Mouse (Mus musculus): Measurements from ENCODE around the gene Tmem91. TPM values are rescaled to one million over a fixed set of nuclear protein-coding genes. Genes with fewer than 3 reads are reported as not detected.

Tmem91 gene
- polyA plus RNA-seq, 1 experiment from 2014 or later = 1.1 TPM

- no peaks in the 10 kb centered on the region for H3K27me3 ChIP-seq (ENCODE audit: insufficient read depth, low read length)
- no peaks in the 10 kb centered on the region for H3K36me3 ChIP-seq (ENCODE audit: insufficient read depth, low read length)
- 0 out of 2 replicates have a peak, but pooled peaks cover 4% of the 10 kb centered on the region for H3K4me1 ChIP-seq (replicated peaks; ENCODE audit: insufficient read depth, low read length)
- no peak for DNase-seq (ENCODE audit: low spot score)
- ATAC-seq (replicated peaks; ENCODE audit: low FRiP score, low read depth) = no peak
- no peak for TF ChIP-seq CTCF (IDR thresholded peaks at IDR 0.05; ENCODE audit: low read depth)
- H3K9me3 ChIP-seq (replicated peaks; ENCODE audit: low read length) = no peaks in the 10 kb centered on the region
- no peak overlapping the region for H3K4me3 ChIP-seq (replicated peaks; ENCODE audit: low read depth, low read length)
- H3K27ac ChIP-seq = no peak overlapping the region
- 80% methylated on average over 11 of the region's 11 CpGs for WGBS
- H3K4me2 ChIP-seq (ENCODE audit: low read length) = no peak overlapping the region
- H3K9ac ChIP-seq (ENCODE audit: low read depth, low read length) = no peak overlapping the region
Measured at GRCm38 (mm10) chr7:25655601-25656428, 19.2 kb downstream of the Tmem91 start.

- DNase-seq (ENCODE audit: low spot score) = no peak
- no peak overlapping the region for H3K4me2 ChIP-seq (ENCODE audit: low read length)
- no peaks in the 10 kb centered on the region for H3K36me3 ChIP-seq (ENCODE audit: insufficient read depth, low read length)
- TF ChIP-seq CTCF (IDR thresholded peaks at IDR 0.05; ENCODE audit: low read depth) = no peak
- H3K27ac ChIP-seq = no peak overlapping the region
- H3K27me3 ChIP-seq (ENCODE audit: insufficient read depth, low read length) = no peaks in the 10 kb centered on the region
- H3K9me3 ChIP-seq (replicated peaks; ENCODE audit: low read length) = no peaks in the 10 kb centered on the region
- H3K4me3 ChIP-seq (replicated peaks; ENCODE audit: low read depth, low read length) = no peak overlapping the region
- no peak overlapping the region for H3K9ac ChIP-seq (ENCODE audit: low read depth, low read length)
- 83% methylated on average over 12 of the region's 12 CpGs for WGBS
- ATAC-seq (replicated peaks; ENCODE audit: low FRiP score, low read depth) = no peak
- 0 out of 2 replicates have a peak, but pooled peaks cover 2% of the 10 kb centered on the region for H3K4me1 ChIP-seq (replicated peaks; ENCODE audit: insufficient read depth, low read length)
Measured at GRCm38 (mm10) chr7:25652244-25652759, 22.7 kb downstream of the Tmem91 start.

- no peak for TF ChIP-seq CTCF (IDR thresholded peaks at IDR 0.05; ENCODE audit: low read depth)
- 79% methylated on average over 8 of the region's 8 CpGs for WGBS
- DNase-seq (ENCODE audit: low spot score) = no peak
- Histone ChIP-seq H3K4me1 (replicated peaks; ENCODE audit: insufficient read depth, low read length) (no peaks in the 10 kb centered on the region), H3K9me3 (replicated peaks; ENCODE audit: low read length) (no peaks in the 10 kb centered on the region), H3K4me3 (replicated peaks; ENCODE audit: low read depth, low read length) (no peak overlapping the region), H3K36me3 (ENCODE audit: insufficient read depth, low read length) (no peaks in the 10 kb centered on the region), H3K4me2 (ENCODE audit: low read length) (no peak overlapping the region), H3K27ac (no peak overlapping the region), H3K27me3 (ENCODE audit: insufficient read depth, low read length) (no peaks in the 10 kb centered on the region), H3K9ac (ENCODE audit: low read depth, low read length) (no peak overlapping the region)
- no peak for ATAC-seq (replicated peaks; ENCODE audit: low FRiP score, low read depth)
Measured at GRCm38 (mm10) chr7:25651281-25651680, 23.7 kb downstream of the Tmem91 start.

DNA sequence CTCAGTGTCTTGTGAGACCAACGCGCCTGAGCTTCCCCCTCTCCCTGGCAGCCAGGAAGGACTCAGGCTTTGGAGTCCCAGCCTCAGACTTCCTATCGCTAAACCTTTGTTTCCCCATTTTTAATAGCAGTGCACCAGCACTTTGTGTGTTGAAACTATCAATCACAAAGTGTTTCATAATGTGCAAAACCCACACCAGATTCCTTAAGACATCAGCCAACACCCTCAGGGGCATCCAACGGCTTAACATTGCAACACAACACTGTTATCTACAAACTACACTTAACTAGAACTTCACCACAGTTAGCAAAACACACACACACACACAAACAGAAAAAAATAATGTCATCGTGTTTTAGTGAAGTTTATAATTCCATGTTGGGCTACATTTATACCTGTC, 25.1 kb downstream of the Tmem91 start:
- no peaks in the 10 kb centered on the region for H3K36me3 ChIP-seq (ENCODE audit: insufficient read depth, low read length)
- 76% methylated on average over 5 of the region's 5 CpGs for WGBS
- no peak overlapping the region for H3K4me3 ChIP-seq (replicated peaks; ENCODE audit: low read depth, low read length)
- no peak overlapping the region for H3K4me2 ChIP-seq (ENCODE audit: low read length)
- no peak overlapping the region for H3K27ac ChIP-seq
- no peak for TF ChIP-seq CTCF (IDR thresholded peaks at IDR 0.05; ENCODE audit: low read depth)
- no peak overlapping the region for H3K9ac ChIP-seq (ENCODE audit: low read depth, low read length)
- ATAC-seq (replicated peaks; ENCODE audit: low FRiP score, low read depth) = no peak
- DNase-seq (ENCODE audit: low spot score) = no peak
- no peaks in the 10 kb centered on the region for H3K9me3 ChIP-seq (replicated peaks; ENCODE audit: low read length)
- no peaks in the 10 kb centered on the region for H3K27me3 ChIP-seq (ENCODE audit: insufficient read depth, low read length)
- H3K4me1 ChIP-seq (replicated peaks; ENCODE audit: insufficient read depth, low read length) = no peaks in the 10 kb centered on the region

DNA sequence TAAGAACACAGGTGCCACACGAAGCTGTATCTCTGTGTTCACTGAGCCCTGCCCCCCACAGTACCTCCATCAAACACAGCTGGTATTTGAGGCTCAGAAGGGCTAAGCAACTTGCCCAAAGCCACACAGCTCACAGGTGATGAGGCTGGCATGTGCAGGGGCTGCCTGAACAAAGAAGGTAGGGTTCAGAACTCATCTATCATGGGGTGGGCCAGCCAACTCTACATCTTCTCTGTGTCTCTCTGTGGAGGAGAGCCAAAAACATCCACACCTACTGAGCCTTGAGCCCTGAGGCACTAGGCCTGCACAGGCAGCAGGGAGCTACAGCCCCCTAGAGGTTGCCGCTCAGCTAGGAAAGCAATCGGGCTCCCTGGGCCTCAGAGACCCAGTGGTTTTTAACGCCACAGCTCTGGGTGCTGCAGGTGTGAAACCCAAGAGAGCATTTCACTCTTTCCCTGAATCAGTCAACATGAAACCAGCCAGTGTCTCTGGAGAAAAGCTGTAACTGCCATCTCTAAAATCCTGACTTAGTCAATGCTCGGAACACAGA, 27.3 kb downstream of the Tmem91 start:
- no peak overlapping the region for H3K4me2 ChIP-seq (ENCODE audit: low read length)
- peak; percentile 33; the same call in 1 of the 2 replicates for TF ChIP-seq CTCF (IDR thresholded peaks at IDR 0.05; ENCODE audit: low read depth)
- no peak overlapping the region for H3K27ac ChIP-seq
- no peaks in the 10 kb centered on the region for H3K27me3 ChIP-seq (ENCODE audit: insufficient read depth, low read length)
- no peak overlapping the region for H3K9ac ChIP-seq (ENCODE audit: low read depth, low read length)
- H3K36me3 ChIP-seq (ENCODE audit: insufficient read depth, low read length) = no peaks in the 10 kb centered on the region
- 47% methylated on average over 5 of the region's 5 CpGs for WGBS
- no peak overlapping the region for H3K4me3 ChIP-seq (replicated peaks; ENCODE audit: low read depth, low read length)
- no peak for DNase-seq (ENCODE audit: low spot score)
- no peaks in the 10 kb centered on the region for H3K9me3 ChIP-seq (replicated peaks; ENCODE audit: low read length)
- no peaks in the 10 kb centered on the region for H3K4me1 ChIP-seq (replicated peaks; ENCODE audit: insufficient read depth, low read length)
- ATAC-seq (replicated peaks; ENCODE audit: low FRiP score, low read depth) = no peak

DNA sequence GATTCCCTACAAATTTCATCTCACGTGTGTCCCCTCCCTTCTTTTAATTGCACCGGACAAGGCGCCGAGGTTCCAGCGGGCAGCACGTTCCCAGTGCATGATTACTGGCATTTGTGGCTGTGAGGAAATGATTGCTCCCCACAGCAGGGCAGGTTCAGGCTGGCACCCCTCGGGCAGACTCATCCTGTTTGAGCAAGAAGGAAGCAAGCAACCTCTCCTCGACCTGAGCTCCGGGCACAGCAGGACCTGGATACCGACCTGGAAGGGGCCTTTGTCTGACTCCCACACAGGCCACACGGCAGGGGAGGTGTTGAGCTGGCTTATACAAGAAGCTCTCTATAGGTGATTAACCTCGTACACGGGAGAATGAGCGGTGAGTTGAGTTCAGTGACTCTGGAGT, 29.9 kb downstream of the Tmem91 start:
- H3K4me2 ChIP-seq (ENCODE audit: low read length) = no peak overlapping the region
- ATAC-seq (replicated peaks; ENCODE audit: low FRiP score, low read depth) (peak; percentile 72), DNase-seq (ENCODE audit: low spot score) (no peak)
- H3K27me3 ChIP-seq (ENCODE audit: insufficient read depth, low read length) = no peaks in the 10 kb centered on the region
- no peak overlapping the region for H3K9ac ChIP-seq (ENCODE audit: low read depth, low read length)
- H3K36me3 ChIP-seq (ENCODE audit: insufficient read depth, low read length) = no peaks in the 10 kb centered on the region
- H3K27ac ChIP-seq = no peak overlapping the region
- H3K4me3 ChIP-seq (replicated peaks; ENCODE audit: low read depth, low read length) = no peak overlapping the region
- H3K4me1 ChIP-seq (replicated peaks; ENCODE audit: insufficient read depth, low read length) = no peaks in the 10 kb centered on the region
- no peak for TF ChIP-seq CTCF (IDR thresholded peaks at IDR 0.05; ENCODE audit: low read depth)
- no peaks in the 10 kb centered on the region for H3K9me3 ChIP-seq (replicated peaks; ENCODE audit: low read length)
- 34% methylated on average over 14 of the region's 14 CpGs for WGBS
